Mouse (Mus musculus): ENCODE data around the gene Krt13.
A peak's percentile ranks its signal among the peaks of the same experiment; 100 is the strongest.

Krt13 gene

DNA sequence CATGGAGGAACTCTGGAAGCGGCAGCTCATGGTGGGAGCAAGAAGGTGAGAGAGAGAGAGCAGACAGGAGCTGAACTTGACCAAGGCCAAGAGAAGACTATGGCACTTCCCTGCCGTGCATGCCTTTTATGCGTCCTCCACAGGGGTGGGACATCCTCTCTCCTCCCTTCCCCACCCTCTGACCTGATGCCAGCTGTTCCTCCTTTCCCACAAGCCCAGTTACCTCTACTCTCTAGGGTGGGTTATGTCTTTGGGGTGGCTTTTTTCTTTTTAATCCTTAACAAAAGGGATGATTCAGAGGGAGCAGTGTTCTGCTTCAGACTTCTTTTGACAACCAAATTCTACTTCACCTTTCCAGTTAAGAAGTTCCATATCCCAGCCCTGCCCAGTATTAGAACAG lies at the start of gene Krt13:
Gene Krt13, minus strand, starts transcription at position 101 of the 400 bp plus-strand sequence.
- no peak for DNase-seq (ENCODE audit: low spot score)

- peak; percentile 92 for DNase-seq (ENCODE audit: low spot score)
These were observed 47.7 kb upstream of the Krt13 start for GRCm38 (mm10) chr11:100168765-100169762.

GRCm38 (mm10) chr11:100168071-100168470 lies 46.7 kb upstream of the Krt13 start:
- DNase-seq (ENCODE audit: low spot score) = peak; percentile 72

DNA sequence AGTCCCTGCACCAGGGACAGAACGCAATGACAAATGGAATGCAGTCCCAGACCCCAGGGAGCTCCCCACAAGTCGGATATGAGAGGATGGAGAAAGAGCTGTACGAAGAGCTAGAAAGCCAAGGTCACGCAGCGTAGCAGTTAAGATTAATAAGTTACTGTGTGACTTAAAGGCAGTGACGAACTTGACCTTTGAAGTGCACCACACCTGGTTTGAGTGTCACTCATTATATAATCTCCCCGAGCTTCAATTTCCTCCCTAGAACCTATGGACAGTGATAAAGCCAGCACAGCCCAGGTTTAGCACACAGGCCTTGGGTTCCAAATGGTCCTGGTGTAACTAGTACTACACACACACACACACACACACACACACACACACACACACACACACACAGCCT lies 43.0 kb upstream of the Krt13 start:
- no peak for DNase-seq (ENCODE audit: low spot score)

DNA sequence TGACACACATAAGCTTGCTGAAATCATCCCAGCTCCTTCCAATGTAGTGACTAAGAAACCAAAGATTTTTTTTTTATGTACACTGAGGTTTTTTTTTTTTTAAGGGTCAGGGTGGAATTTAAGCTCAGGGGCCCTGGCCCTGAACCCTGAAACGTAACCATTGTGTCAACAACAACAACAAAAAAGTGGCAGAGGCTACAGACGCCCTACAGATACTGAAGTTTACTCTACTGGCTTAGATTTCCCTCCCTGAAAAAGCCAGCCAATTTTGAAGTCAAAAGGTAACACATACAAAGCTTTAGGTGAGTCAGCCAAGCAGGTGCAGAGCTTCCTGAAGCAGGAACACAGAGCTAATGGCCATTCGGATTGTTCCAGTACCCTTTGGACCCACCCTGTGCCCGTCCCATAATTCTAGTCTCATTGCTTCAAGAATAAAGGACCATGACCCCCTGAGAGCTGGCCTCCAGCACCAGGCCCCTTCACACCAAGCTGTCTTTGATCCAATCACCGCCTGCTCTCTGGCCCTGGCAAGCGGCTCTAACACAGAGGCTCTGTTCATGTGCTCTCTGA lies 36.6 kb upstream of the Krt13 start:
- DNase-seq (ENCODE audit: low spot score) = no peak

GRCm38 (mm10) chr11:100157331-100157730 lies 36.0 kb upstream of the Krt13 start:
- no peak for DNase-seq (ENCODE audit: low spot score)

DNA sequence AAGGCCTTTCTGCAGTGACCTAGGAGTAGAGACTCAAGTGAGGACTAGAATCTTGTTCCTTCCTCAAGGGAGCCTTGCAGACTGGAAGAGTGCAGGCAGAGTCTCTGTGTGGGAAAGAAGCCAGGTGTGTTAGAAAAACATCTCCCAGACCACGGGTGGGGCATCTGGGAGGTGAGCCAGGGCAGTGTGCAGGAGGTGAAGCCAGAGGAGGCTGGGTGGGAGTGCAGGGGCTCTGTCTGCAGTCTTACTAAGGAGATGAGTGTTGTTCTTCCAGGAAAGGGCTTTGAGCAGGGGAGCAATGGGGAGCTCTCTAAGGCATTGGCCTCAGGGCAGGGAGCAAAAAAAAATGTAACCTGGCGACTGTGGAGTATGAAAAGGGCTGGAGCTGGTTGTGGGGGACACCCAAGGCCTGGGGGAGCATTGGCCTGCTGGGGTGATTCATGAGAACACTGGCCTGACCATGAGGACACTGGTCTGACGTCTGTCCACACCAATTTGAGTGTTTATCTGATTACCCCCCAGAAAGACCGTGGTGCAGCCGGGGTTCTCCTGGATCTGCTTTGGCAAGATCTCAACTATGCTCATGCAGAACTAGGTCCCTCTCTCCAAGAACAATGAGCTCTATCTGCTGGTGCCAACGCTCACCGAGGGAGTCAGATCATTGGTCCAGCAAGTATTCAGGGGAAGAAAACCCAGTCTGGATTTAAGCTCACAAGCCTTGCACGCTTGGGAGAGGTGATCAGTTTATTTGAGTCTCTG lies 34.3 kb upstream of the Krt13 start:
- no peak for DNase-seq (ENCODE audit: low spot score)

GRCm38 (mm10) chr11:100148615-100149330 lies 27.4 kb upstream of the Krt13 start, which contains the start of gene Krt19:
TSS of gene Krt19 (minus strand) at chr11:100148665.
- no peak for DNase-seq (ENCODE audit: low spot score)

- DNase-seq (ENCODE audit: low spot score) = no peak
These were observed 26.4 kb upstream of the Krt13 start for GRCm38 (mm10) chr11:100147566-100148353.

- no peak for DNase-seq (ENCODE audit: low spot score)
These were observed 24.6 kb upstream of the Krt13 start for GRCm38 (mm10) chr11:100145858-100146560.

- no peak for DNase-seq (ENCODE audit: low spot score)
These were observed 23.7 kb upstream of the Krt13 start for GRCm38 (mm10) chr11:100145104-100145503.

- DNase-seq (ENCODE audit: low spot score) = no peak
These were observed 19.6 kb upstream of the Krt13 start for GRCm38 (mm10) chr11:100140966-100141365.

GRCm38 (mm10) chr11:100139391-100139790 lies 18.0 kb upstream of the Krt13 start:
- DNase-seq (ENCODE audit: low spot score) = no peak

DNA sequence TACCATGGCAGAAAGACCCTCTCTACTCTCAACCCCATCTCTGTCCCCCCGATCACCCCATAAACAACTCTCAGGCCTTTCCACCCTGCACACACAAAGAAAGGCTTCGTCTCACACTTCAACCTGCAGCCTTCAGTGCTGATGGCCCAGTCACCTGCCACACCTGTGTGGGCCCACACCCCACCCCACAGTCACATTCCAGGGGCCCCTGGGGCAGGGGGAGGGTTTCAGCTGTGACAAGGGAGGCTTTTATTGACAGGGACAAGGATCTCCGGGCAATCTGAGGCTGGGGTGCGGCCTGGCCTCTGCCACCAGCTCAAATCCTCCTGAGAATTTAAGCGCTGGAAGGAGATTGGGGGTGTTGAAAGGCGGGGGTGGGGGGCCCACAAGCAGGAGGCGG lies 17.4 kb upstream of the Krt13 start:
- no peak for DNase-seq (ENCODE audit: low spot score)

GRCm38 (mm10) chr11:100137693-100138092 lies 16.3 kb upstream of the Krt13 start:
- no peak for DNase-seq (ENCODE audit: low spot score)

GRCm38 (mm10) chr11:100136559-100136958 lies 15.2 kb upstream of the Krt13 start:
- no peak for DNase-seq (ENCODE audit: low spot score)

GRCm38 (mm10) chr11:100135731-100136130 lies 14.4 kb upstream of the Krt13 start, which contains the start of gene Krt15:
TSS of gene Krt15 (minus strand) at chr11:100135928.
- no peak for DNase-seq (ENCODE audit: low spot score)

GRCm38 (mm10) chr11:100124901-100125300 lies 3.5 kb upstream of the Krt13 start:
- DNase-seq (ENCODE audit: low spot score) = no peak

DNA sequence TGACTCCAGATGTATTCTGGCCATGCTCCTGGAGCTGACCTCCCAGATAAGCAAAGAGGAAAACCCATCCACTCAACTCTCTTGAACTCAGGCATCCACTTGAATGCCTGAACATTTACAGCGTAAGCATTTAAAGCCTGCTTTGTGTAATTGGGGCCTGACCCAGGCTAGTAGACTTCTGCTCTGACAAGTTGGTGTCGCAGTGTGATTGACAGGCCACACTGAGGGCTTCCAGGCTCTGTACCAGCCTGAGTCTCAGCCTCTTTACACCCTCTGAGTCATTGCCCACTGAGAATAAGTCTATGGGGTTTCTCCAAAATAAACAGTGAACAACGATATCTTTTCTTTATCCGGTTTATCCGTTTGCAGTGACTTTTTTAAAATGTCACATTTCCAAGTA lies 1.0 kb downstream of the Krt13 start:
- DNase-seq (ENCODE audit: low spot score) = no peak

DNA sequence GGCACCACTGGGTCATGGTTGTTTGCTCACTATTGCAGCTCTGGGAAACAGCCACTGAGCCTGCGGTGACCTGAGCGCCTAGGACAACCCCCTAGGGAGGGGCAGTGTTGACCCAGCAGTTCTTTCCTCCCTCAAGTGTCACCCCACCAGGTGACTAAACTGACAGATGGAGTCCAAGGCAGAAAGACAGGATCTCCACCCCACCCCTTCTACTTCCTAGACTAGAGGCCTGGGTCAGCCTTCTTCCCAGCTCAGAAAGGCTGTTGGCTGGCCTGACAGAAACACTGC lies 7.7 kb downstream of the Krt13 start:
- no peak for DNase-seq (ENCODE audit: low spot score)

All from testis, postnatal 10 days (tissue).